Mouse (Mus musculus) ES-E14 (cell line): Measurements from ENCODE around the gene Ankle1. TPM values are rescaled to one million over a fixed set of nuclear protein-coding genes. Genes with fewer than 3 reads are reported as not detected.

Experiments
- DNase-seq: peaks from one replicate; pipeline ENCODE4 v3.0.0-alpha.2; 2013; ENCODE audit warnings: low read depth, low spot score
- H3K27ac ChIP-seq: 2 replicates; pipeline ENCODE4 v1.5.1; 2012; ENCODE audit warnings: low read depth, mild to moderate bottlenecking, low read length, moderate library complexity, mixed read lengths; ENCODE audit not compliant: poor library complexity, insufficient read depth, severe bottlenecking
- H3K36me3 ChIP-seq: 2 replicates; pipeline ENCODE4 v1.6.1; 2012; ENCODE audit warnings: mild to moderate bottlenecking, low read length, moderate library complexity, mixed read lengths; ENCODE audit not compliant: control insufficient read depth, poor library complexity, insufficient read depth, severe bottlenecking
- H3K4me1 ChIP-seq, 2 experiments: fragments of 150-350 bp in 1 of 2; sonication (generic) in 1 of 2; 2 replicates each; pipeline ENCODE4 v1.6.1; 2012; ENCODE audit warnings: low read length in 2 of 2, mild to moderate bottlenecking in 1 of 2, mixed read lengths in 1 of 2; ENCODE audit not compliant: control insufficient read depth in 2 of 2, insufficient read depth in 2 of 2, poor library complexity in 1 of 2
- H3K4me3 ChIP-seq, 2 experiments: fragments of 150-350 bp in 1 of 2; sonication (generic) in 1 of 2; 2 replicates each; pipeline ENCODE4 v1.5.1; 2012; ENCODE audit warnings: low read length in 2 of 2, low read depth in 1 of 2, mild to moderate bottlenecking in 1 of 2, mixed read lengths in 1 of 2; ENCODE audit not compliant: insufficient read depth in 1 of 2, poor library complexity in 1 of 2, severe bottlenecking in 1 of 2
- H3K9ac ChIP-seq: 2 replicates; pipeline ENCODE4 v1.6.1; 2012; ENCODE audit warnings: low read depth, mild to moderate bottlenecking, low read length, mixed read lengths; ENCODE audit not compliant: poor library complexity, insufficient read depth, severe bottlenecking
- H3K9me3 ChIP-seq: fragments of 150-350 bp; sonication (generic); 2 replicates; pipeline ENCODE4 v1.6.1; 2012; ENCODE audit warnings: low read depth, mild to moderate bottlenecking, low read length; ENCODE audit not compliant: control insufficient read depth, insufficient read depth
- CHD2 ChIP-seq: IDR thresholded peaks from 2 replicates; pipeline ENCODE4 v1.6.1; 2014; ENCODE audit warnings: mild to moderate bottlenecking, low read depth, low read length, inconsistent platforms
- HCFC1 ChIP-seq: IDR thresholded peaks from 2 replicates; pipeline ENCODE4 v1.6.1; 2012; ENCODE audit warnings: low read length, inconsistent platforms, borderline replicate concordance; ENCODE audit not compliant: insufficient read depth
- MAFK ChIP-seq: IDR thresholded peaks from 2 replicates; pipeline ENCODE4 v1.6.1; 2014; ENCODE audit warnings: mild to moderate bottlenecking, low read depth, low read length, inconsistent platforms; ENCODE audit not compliant: insufficient read depth
- ZC3H11A ChIP-seq: IDR thresholded peaks from 2 replicates; pipeline ENCODE4 v1.6.1; 2012; ENCODE audit warnings: low read depth, mild to moderate bottlenecking, inconsistent platforms, low read length, borderline replicate concordance
- ZNF384 ChIP-seq: IDR thresholded peaks from 2 replicates; pipeline ENCODE4 v1.6.1; 2012; ENCODE audit warnings: low read depth, low read length, inconsistent platforms
- in situ Hi-C, 2 experiments: fragments of 600-800 bp; cut with MboI; formaldehyde crosslinking; loops; one replicate each; pipeline ENCODE4 v1.15.1; 2025; ENCODE audit warnings: low sequenced_read_pairs in 2 of 2, inconsistent platforms in 1 of 2; ENCODE audit not compliant: unreplicated experiment in 2 of 2
- total RNA-seq: library from RNA; depleted of rRNA; stranded (reverse); fragments of 300-350 nt; gene quantifications from 2 replicates; pipeline ENCODE4 v1.2.3, GENCODE M21; 2012

Ankle1 gene
- total RNA-seq, 1 experiment: 28.9 TPM

DNA sequence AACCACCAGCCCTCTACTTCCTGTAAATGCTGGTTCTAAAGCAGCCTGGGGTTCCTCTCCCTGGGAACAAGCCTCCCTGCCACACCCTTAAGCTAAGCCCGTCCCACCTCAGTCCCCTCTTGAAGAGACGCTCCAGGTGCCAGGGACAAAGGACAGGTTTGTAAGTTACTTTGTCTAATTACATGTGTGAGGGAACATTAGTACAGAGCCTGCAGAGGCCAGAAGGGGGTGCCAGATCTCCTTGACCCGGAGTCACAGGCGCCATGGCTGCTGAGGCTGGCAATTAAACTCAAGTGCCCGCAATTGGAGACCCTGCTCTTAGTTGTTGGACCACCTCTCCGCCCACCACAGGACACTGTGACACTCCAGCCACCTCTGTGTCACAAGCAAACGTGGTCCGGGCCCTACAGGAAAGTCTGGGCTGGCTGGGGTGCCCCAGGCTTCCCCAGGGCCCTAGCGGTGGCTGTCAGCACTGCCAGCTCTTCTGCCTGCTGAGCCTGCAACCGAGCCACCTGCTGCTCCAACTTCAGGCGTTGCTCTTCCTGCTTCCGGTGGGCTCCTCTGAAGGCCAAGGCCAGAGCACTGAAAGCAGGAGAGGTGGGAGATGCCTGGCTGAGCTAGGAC, 20.5 kb upstream of the Ankle1 start:
- Histone ChIP-seq H3K27ac (peak overlapping the region; percentile 81; the same call in 1 of the 2 replicates), H3K9ac (peak overlapping the region; percentile 64; the same call in 1 of the 2 replicates), H3K9me3 (no peaks in the 10 kb centered on the region), H3K36me3 (no peaks in the 10 kb centered on the region), H3K4me3 (peak overlapping the region; percentile 52 to 59), H3K4me1 (peaks cover 10 to 25% of the 10 kb centered on the region in 2 experiments)
- in situ Hi-C loops: no loop called here
- TF ChIP-seq MAFK (no peak), ZNF384 (no peak), HCFC1 (no peak), CHD2 (no peak), ZC3H11A (no peak)
- DNase-seq: no peak

- Histone ChIP-seq H3K4me1 (peaks cover 5 to 25% of the 10 kb centered on the region in 2 experiments; a peak in 3 of 4 replicates), H3K9ac (no peak overlapping the region), H3K4me3 (no peak overlapping the region), H3K36me3 (no peaks in the 10 kb centered on the region), H3K27ac (no peak overlapping the region), H3K9me3 (no peaks in the 10 kb centered on the region)
- in situ Hi-C loops: no loop called here
- TF ChIP-seq ZC3H11A (no peak), ZNF384 (no peak), MAFK (no peak), HCFC1 (no peak), CHD2 (no peak)
- DNase-seq: no peak
Measured at GRCm38 (mm10) chr8:71388267-71388666, 17.5 kb upstream of the Ankle1 start.

GRCm38 (mm10) chr8:71391696-71392095, 14.1 kb upstream of the Ankle1 start:
- Histone ChIP-seq H3K36me3 (no peaks in the 10 kb centered on the region), H3K4me3 (no peak overlapping the region), H3K9ac (no peak overlapping the region; the same call in 1 of the 2 replicates), H3K27ac (no peak overlapping the region), H3K4me1 (peaks cover 3 to 10% of the 10 kb centered on the region in 2 experiments; a peak in 2 of 4 replicates), H3K9me3 (no peaks in the 10 kb centered on the region)
- TF ChIP-seq MAFK (no peak), HCFC1 (no peak), ZNF384 (no peak), CHD2 (no peak), ZC3H11A (no peak)
- DNase-seq: no peak
- in situ Hi-C loops: no loop called here

GRCm38 (mm10) chr8:71392391-71392790, 13.4 kb upstream of the Ankle1 start:
- in situ Hi-C loops: no loop called here
- no peak for DNase-seq
- no peaks in the 10 kb centered on the region for H3K9me3 ChIP-seq

More at GRCm38 (mm10) chr8:71392391-71392790, 13.4 kb upstream of the Ankle1 start:
- H3K36me3 ChIP-seq: no peaks in the 10 kb centered on the region
- peaks cover 0 to 7% of the 10 kb centered on the region in 2 experiments; a peak in 1 of 4 replicates for H3K4me1 ChIP-seq
- H3K9ac ChIP-seq: no peak overlapping the region
- H3K27ac ChIP-seq: no peak overlapping the region
- H3K4me3 ChIP-seq: no peak overlapping the region
- no peak for TF ChIP-seq CHD2
- TF ChIP-seq MAFK: no peak
- no peak for TF ChIP-seq HCFC1
- TF ChIP-seq ZNF384: no peak
- TF ChIP-seq ZC3H11A: no peak
